Mouse (Mus musculus): Measurements from ENCODE around the gene Them7. TPM values are rescaled to one million over a fixed set of nuclear protein-coding genes. Genes with fewer than 3 reads are reported as not detected.

The Them7 gene
- total RNA-seq, 2 experiments from 2014 or later = not detected

DNA sequence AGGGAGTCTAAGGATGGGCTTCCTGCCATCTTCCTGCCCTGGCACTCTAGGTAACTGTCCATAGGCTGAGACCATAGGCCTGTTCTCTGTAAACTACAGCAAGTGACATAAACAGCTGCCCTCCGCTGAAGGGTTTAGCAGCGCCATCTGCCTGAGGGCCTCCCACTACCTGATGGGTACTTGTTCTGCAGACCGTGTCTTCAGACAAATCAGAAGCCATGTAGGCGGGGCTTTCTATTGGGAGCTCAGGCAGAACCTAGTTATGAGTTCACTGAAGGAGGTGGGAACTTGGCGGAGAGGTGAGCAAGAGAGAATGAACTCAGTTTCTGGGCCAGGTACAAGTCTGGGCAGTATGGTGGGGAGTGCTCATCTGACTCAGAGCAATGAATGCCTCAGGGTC is 148.6 kb downstream of the Them7 start:
- DNase-seq (ENCODE audit: low spot score in 2 of 2) = no peak

DNA sequence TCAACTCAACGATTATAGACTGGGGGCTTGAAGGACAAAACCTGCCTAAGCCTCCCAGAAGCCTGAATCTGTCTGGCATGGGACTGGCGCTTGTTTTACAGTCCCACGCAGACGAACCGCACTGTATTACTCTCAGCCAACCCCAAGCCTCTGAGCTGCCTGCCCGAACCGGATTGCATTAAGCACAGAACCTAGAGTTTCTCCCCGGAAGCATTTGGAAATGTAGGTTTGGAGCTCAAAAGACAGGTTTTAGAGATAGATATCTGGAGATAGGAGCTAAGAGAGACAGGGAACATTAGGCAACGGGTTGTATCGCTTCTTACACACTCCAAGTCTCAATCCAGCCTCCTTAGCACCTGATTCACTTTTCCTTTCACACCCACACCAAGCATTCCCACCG is 149.5 kb downstream of the Them7 start:
- DNase-seq (ENCODE audit: low spot score in 2 of 2) = no peak

DNA sequence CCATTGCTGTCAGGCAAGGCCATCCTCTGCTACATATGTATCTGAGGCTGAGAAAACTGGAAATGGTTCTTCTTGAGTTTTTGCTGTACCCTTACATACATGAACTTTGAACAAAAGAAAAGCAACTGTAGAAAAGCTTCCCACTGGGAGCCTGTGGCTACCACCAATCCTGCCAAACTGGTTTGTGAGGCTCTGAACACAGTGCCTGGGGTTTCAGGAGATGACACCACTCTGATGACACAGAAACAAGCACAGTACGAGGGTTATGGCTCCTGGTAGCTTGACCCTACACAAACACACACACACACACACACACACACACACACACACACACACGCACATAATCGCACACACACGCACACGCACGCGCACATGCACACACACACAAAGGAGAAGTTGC is 151.1 kb downstream of the Them7 start:
- DNase-seq (ENCODE audit: low spot score in 2 of 2) = no peak

GRCm38 (mm10) chr2:105375705-105376104 is 151.6 kb downstream of the Them7 start:
- DNase-seq (ENCODE audit: low spot score in 2 of 2) = no peak

DNA sequence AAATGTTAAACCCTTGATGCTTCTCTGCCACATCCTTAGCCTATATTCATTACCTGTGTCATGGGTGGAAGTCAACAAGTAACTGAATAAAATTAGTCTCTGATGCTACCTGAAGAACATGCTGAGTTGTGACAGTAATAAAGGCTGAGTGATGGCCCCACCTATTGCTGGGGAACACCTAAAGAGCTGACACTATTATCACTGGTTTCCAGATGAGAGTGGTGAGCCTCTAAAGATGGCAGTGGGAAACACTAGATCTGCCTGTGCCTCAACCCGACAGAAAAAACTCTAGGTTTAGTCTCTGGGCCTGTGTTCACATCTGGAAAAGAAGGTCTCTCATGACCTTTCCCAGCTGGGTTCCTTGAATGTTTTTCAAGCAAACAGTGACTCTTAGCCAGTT is 155.6 kb downstream of the Them7 start:
- no peak for DNase-seq (ENCODE audit: low spot score in 2 of 2)

GRCm38 (mm10) chr2:105380757-105381319 is 156.7 kb downstream of the Them7 start:
- no peak for DNase-seq (ENCODE audit: low spot score in 2 of 2)

DNA sequence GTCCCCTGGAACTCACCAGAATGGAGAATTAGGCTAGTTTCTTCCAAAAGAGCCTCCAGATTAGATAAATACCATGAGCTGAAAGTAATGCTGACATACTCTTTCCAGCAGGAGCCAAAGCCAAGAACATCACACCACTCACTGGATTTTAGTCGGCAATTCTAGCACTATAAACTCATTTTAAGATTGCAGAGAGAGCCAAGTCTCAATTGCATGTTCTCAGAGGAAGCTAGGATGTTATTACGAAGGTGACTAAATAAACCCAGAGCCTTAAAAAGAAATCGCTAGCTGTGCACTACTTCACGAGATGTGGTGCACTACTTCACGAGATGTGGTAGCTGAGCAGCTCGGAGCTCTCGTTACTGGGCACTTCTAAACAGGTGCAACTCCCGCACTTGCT is 158.9 kb downstream of the Them7 start:
- DNase-seq (ENCODE audit: low spot score in 2 of 2) = no peak

DNA sequence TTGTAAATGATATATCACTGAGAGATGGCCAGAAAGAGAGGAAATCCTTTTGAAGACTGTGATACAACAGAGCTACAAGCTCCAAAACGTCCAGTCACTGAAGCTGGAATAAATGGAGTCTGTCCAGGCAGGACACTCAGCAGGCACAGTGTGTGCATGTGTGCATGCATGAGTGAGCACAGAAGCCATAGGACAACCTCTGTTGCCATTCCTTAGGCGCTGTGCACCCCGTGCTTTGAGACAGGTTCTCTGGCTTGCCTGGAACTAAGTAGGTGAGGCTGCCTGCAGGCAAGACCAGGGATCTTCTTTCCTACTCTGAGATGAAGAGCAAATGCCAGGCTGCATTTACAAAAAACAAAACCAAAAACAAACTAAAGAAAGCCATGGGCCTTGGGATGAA is 160.9 kb downstream of the Them7 start:
- DNase-seq (ENCODE audit: low spot score in 2 of 2) = no peak

DNA sequence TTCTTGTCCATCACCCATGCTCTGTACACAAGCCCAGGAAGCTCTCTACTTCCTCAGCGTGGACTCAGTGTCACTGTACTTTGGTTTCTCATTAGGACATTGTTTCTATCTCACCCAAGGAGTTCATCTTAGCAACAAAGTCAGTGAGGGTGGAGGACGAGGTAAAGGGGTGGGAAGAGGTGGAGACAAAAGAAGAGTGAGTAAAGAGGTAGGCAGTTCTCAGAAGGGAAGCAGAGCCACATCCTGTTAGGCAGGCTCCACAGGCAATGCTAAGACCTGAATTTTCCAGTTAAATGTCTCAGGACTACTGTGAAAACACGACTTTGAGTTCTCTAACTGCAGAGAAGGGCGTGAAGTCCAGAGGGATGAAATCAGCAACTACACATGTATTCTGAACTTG is 162.3 kb downstream of the Them7 start:
- no peak for DNase-seq (ENCODE audit: low spot score in 2 of 2)

DNA sequence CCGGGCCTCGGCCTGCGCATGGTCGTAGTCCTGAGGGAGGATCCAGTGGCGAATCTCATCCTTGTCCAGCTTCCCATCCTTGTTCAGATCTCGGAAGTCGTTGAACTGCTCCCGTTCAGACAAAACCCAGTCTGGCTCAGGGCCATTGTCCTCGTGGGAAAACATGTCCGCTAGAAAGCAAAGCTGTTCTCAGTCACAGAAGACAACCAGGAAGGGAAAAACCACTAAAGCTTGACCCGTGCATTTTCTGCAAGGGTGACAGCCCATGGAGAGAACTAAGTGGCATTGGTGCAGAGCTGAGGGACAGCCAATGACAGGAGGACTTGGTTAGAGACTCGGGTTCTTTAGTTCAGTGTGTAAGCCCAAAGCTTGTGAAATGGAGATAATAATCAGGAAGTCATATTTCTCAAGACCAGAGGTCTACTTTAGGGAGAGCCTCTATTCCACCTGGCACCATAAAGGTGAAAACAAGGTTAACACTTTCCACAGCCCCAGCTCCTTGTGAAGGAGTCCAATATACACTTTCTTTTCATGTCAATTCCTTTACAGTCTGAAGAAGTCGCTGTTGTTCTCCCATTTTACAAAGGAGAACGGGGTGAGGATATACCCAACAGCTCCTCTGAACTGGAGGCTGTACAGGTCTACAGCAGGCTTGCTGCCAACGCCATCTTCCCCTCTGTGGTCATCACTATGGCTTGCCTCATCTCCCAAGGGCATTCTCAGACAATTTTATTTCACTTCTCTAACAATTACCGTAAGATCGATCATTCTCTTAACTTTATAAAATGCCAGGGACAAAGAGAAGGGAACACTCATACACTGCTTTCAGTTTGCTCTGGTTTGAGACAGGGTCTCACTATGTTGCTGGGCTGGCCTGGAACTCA is 165.1 kb downstream of the Them7 start:
- no peak for DNase-seq (ENCODE audit: low spot score in 2 of 2)

DNA sequence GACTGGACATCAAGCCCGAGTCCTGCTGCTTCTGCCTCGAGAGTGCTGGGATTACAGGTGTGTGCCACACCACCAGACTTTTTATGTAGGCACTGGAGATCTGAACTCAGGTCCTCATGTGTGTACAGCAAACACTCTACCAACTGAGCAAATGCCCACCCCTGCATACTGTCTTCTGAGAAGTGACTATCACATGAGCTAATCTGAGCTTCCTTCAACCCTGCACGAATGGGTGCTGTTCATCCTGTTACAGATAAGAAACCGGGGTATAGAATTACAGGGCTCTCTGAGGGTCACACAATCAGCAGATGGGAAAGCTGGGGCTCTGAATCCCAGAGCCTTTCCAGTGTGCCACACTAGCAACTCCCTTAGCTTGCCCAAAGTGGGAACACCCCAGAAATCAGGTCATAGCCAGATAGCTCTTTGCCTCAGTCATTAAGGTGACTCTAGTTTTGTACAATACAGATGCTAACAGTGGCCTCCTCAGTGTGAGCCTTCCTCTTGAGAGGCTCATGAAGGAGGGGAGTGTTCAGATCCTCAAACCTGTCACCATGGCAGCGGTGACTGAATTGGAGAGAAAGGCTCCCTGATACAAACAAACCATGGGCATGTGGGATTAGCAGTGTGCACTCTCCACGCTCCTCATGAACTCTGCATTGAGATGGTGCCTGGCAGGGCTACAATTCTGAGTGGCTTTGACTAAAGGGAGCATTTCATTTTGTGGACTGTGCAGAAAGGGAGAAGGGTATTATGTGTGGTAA is 166.7 kb downstream of the Them7 start:
- DNase-seq (ENCODE audit: low spot score in 2 of 2) = no peak

- DNase-seq (ENCODE audit: low spot score in 2 of 2) = no peak
These were observed 167.3 kb downstream of the Them7 start for GRCm38 (mm10) chr2:105391414-105391784.

- no peak for DNase-seq (ENCODE audit: low spot score in 2 of 2)
These were observed 168.4 kb downstream of the Them7 start for GRCm38 (mm10) chr2:105392514-105392913.

- no peak for DNase-seq (ENCODE audit: low spot score in 2 of 2)
These were observed 170.3 kb downstream of the Them7 start for GRCm38 (mm10) chr2:105394375-105394774.

DNA sequence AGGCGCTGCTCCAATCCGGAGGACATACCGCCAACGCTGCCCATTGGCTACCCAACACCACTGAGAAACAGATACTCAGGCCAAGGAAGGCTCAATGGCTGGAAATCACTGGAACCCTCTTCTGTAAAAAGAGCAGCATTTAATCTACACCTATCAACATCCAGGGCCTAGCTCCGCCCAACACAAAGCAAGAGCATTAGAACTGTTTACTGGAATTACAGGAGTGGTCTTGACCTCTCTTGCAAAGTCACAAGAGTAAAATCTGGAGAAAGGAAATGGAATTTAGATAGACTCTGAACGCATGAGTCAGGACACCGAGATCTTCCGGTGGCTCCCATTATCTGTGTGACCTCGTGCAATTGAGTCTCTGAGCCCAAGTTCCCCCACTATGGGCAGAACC is 171.9 kb downstream of the Them7 start:
- no peak for DNase-seq (ENCODE audit: low spot score in 2 of 2)

DNA sequence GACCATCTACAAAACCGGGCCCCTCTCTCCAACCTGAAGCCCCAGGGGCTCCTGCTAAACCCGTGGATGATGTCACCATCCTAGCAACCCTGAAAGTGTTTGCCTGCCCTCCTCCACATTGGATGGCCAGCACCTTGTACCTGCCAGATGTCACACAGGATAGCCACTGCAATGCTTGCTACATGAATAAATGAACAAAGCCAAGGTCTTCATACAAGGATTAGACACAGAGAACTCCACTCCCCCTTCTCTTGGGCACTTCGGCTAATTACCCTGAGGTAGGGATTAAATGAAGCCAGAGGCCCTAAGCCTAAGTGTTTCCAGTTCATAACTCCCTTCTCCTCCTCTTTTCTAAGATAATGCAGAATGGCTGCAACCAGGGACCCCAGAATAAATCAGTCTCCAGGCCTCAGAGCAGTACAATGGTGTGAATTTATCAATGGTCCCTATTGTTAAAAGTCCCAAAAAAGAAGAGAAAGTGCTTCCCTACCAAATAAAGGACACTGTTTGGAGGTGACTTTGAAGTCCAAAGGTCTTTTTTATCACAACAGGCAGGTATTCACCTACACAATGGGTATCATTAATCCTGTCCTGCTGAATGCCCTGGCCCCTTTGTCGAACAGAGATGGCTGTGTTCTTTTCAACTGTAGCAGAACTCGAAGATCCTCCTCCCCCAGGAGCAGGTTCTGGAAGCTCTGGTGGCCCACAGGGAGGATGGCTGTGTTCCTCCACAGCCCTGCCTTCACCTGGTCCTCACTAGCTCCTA is 173.5 kb downstream of the Them7 start:
- no peak for DNase-seq (ENCODE audit: low spot score in 2 of 2)

- DNase-seq (ENCODE audit: low spot score in 2 of 2) = no peak
These were observed 174.5 kb downstream of the Them7 start for GRCm38 (mm10) chr2:105398636-105399084.

- peak; percentile 32 to 36 for DNase-seq (ENCODE audit: low spot score in 2 of 2)
These were observed 175.2 kb downstream of the Them7 start, which contains the start of gene Rcn1 for GRCm38 (mm10) chr2:105399085-105399891. Gene Rcn1, minus strand, starts transcription at chr2:105399319.

DNA sequence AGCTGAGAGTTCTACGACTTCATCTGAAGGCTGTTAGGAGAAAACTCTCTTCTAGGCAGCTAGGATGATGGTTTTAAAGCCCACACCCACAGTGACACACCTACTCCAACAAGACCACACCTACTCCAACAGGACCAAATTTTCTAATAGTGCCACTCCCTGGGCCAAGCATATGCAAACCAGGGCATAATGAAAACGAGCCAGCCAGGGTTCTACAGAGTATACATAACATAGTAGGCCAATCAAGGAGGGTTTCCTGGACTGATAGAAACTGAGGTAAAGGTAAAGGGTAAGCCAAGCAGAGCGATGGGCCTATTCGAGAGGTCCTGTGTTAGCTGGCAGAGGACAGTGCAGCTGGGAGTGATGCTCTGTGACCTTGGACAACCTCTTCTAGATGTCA is 176.4 kb downstream of the Them7 start:
- DNase-seq (ENCODE audit: low spot score in 2 of 2) = no peak

DNA sequence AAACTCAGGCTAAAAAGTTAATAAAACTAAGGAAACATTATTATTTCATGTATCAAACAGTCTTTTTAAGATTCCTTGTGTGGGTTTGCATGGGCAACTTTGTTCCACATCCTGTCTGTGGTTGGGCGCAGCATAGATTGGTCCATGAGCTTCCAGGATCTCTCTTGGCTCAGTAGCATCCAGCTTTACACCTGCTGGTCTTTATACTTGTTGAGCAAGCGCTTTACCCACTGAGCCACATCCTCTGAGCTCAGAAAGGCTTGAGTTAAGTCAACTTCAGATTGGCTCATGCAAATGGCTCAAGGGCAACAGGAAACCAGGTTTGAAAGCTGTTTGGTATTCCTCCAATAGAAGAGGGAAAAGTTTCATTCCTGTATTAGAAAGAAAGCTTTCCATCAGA is 178.1 kb downstream of the Them7 start:
- no peak for DNase-seq (ENCODE audit: low spot score in 2 of 2)
